Mouse (Mus musculus): ENCODE data around the gene Sdhaf2. TPM values are rescaled to one million over a fixed set of nuclear protein-coding genes. Genes with fewer than 3 reads are reported as not detected.
A peak's percentile ranks its signal among the peaks of the same experiment; 100 is the strongest.

Gene Sdhaf2
- total and polyA plus RNA-seq, 3 experiments: 68.5 to 74.6 TPM; not detected in 1

DNA sequence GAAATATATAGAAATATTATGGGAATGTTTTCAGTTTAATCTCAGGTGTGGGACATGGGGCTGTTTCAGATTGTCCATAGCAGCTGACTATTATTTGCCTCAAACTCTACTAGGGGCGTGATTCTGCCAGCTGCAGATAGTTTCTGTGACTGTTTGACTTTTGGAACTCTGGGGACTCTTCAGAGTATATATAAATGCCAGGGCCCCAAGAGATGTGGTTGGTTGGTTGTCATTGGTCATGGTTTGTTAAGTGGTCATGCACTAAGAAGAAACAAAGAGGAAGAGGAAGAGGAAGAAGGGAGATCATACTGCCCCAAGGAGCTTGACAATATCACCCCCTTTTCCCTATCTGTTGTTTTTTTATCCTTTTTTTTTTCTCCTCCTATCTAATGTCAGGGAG is 4.0 kb downstream of the Sdhaf2 start:
- no peak overlapping the region for H3K4me3 ChIP-seq (ENCODE audit: control insufficient read depth in 1 of 2, insufficient read depth in 1 of 2, low read depth in 2 of 2, low read length in 2 of 2)
- H3K27ac ChIP-seq (ENCODE audit: control insufficient read depth, low read depth, low read length): no peak overlapping the region
- H3K36me3 ChIP-seq (ENCODE audit: control insufficient read depth in 1 of 2, insufficient read depth in 2 of 2, low read length in 2 of 2): peaks cover 19 to 36% of the 10 kb centered on the region in 2 experiments
- H3K79me2 ChIP-seq (ENCODE audit: control insufficient read depth, insufficient read depth, low read length, poor library complexity): peaks cover 47% of the 10 kb centered on the region
- no peak for DNase-seq (ENCODE audit: low read depth, low spot score)
- no peaks in the 10 kb centered on the region for H3K9me3 ChIP-seq (replicated peaks; ENCODE audit: insufficient read depth, low read length)
- H3K4me1 ChIP-seq (ENCODE audit: control insufficient read depth in 1 of 2, insufficient read depth in 2 of 2, low read length in 2 of 2): peaks cover 19 to 23% of the 10 kb centered on the region in 2 experiments
- TF ChIP-seq ZNF384 (IDR thresholded peaks at IDR 0.05; ENCODE audit: low read depth, low read length): 0 out of 2 replicates have a peak, but pooled peaks have one; percentile 41
- TF ChIP-seq TBP (IDR thresholded peaks at IDR 0.05; ENCODE audit: low read depth, low read length): no peak
- no peak overlapping the region for H3K9ac ChIP-seq (ENCODE audit: control insufficient read depth, low read depth, low read length, poor library complexity, severe bottlenecking)
- no peaks in the 10 kb centered on the region for H3K27me3 ChIP-seq (ENCODE audit: control insufficient read depth in 1 of 2, insufficient read depth in 2 of 2, low read length in 2 of 2)

DNA sequence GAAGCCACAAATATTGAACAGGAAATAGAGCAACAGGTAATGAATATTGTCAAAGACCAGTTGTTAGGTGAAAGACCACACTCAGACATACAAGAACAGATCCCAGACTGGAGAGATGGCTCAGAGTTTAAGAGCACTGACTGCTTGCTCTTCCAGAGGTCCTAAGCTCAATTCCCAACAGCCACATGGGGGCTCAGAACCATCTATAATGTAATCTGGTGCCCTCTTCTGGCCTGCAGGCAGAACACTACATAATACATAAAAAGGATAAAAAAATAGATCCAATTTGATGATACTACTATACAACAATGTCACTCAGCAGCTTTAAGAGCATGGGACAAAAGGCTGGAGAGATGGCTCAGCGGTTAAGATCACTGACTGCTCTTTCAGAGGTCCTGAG is 5.6 kb downstream of the Sdhaf2 start:
- Histone ChIP-seq H3K36me3 (ENCODE audit: control insufficient read depth in 1 of 2, insufficient read depth in 2 of 2, low read length in 2 of 2) (peaks cover 25 to 27% of the 10 kb centered on the region in 2 experiments), H3K27me3 (ENCODE audit: control insufficient read depth in 1 of 2, insufficient read depth in 2 of 2, low read length in 2 of 2) (no peaks in the 10 kb centered on the region), H3K4me3 (ENCODE audit: control insufficient read depth in 1 of 2, insufficient read depth in 1 of 2, low read depth in 2 of 2, low read length in 2 of 2) (no peak overlapping the region), H3K9me3 (replicated peaks; ENCODE audit: insufficient read depth, low read length) (no peaks in the 10 kb centered on the region), H3K27ac (ENCODE audit: control insufficient read depth, low read depth, low read length) (no peak overlapping the region), H3K9ac (ENCODE audit: control insufficient read depth, low read depth, low read length, poor library complexity, severe bottlenecking) (no peak overlapping the region), H3K79me2 (ENCODE audit: control insufficient read depth, insufficient read depth, low read length, poor library complexity) (peaks cover 34% of the 10 kb centered on the region), H3K4me1 (ENCODE audit: control insufficient read depth in 1 of 2, insufficient read depth in 2 of 2, low read length in 2 of 2) (peaks cover 15% of the 10 kb centered on the region in 2 experiments)
- peak; percentile 40 to 82 (median 62) for TF ChIP-seq CTCF (IDR thresholded peaks at IDR 0.05 in 2 of 3, conservative IDR thresholded peaks at IDR 0.05 in 1 of 3; ENCODE audit: control insufficient read depth in 1 of 3, insufficient read depth in 1 of 3, low read depth in 2 of 3, low read length in 3 of 3, poor library complexity in 1 of 3, severe bottlenecking in 1 of 3)
- no peak for TF ChIP-seq MAFK (IDR thresholded peaks at IDR 0.05; ENCODE audit: borderline replicate concordance, low read depth, low read length)
- peak; percentile 73; the same call in 1 of the 2 replicates for TF ChIP-seq MYC (IDR thresholded peaks at IDR 0.05; ENCODE audit: low read depth, low read length)
- peak; percentile 64 for TF ChIP-seq ZNF384 (IDR thresholded peaks at IDR 0.05; ENCODE audit: low read depth, low read length)
- TF ChIP-seq SMC3 (IDR thresholded peaks at IDR 0.05; ENCODE audit: low read depth, low read length): peak; percentile 27
- DNase-seq (ENCODE audit: low read depth, low spot score): peak; percentile 68

DNA sequence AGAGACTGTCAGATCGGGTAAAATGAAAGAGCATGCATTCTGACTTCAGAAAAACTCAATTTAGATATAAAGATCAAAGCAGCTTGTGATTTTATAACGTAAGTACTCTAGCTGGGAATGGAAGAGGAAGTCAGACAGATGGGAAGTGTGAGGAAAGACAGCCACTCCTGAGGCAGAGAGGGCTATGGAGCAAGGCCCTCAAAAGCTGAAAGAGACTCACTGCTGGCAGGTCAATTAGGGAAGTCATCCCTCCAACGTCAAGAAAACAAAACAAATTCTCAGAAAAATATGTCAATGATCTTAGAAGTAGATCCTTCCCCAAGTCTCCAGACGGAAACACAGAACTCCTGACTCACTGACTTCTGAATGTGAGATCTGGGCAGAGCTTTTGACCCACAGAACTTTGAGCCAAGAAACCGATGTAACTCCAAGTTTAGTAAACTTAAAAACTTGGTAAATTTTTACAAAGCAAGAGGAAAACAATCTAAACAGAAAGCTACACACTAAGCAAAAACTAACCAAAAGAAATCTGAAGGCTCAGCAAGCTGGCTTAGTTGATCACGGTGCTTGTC is 15.1 kb downstream of the Sdhaf2 start:
- no peaks in the 10 kb centered on the region for H3K27me3 ChIP-seq (ENCODE audit: control insufficient read depth in 1 of 2, insufficient read depth in 2 of 2, low read length in 2 of 2)
- no peak overlapping the region for H3K27ac ChIP-seq (ENCODE audit: control insufficient read depth, low read depth, low read length)
- no peaks in the 10 kb centered on the region for H3K4me1 ChIP-seq (ENCODE audit: control insufficient read depth in 1 of 2, insufficient read depth in 2 of 2, low read length in 2 of 2)
- peaks cover 0 to 48% of the 10 kb centered on the region in 2 experiments; a peak in 3 of 4 replicates for H3K36me3 ChIP-seq (ENCODE audit: control insufficient read depth in 1 of 2, insufficient read depth in 2 of 2, low read length in 2 of 2)
- no peak overlapping the region for H3K4me3 ChIP-seq (ENCODE audit: control insufficient read depth in 1 of 2, insufficient read depth in 1 of 2, low read depth in 2 of 2, low read length in 2 of 2)
- no peaks in the 10 kb centered on the region for H3K9me3 ChIP-seq (replicated peaks; ENCODE audit: insufficient read depth, low read length)
- no peak for TF ChIP-seq ZMIZ1 (IDR thresholded peaks at IDR 0.05; ENCODE audit: low read depth, low read length)
- no peak for TF ChIP-seq CTCF (IDR thresholded peaks at IDR 0.05 in 2 of 3, conservative IDR thresholded peaks at IDR 0.05 in 1 of 3; ENCODE audit: control insufficient read depth in 1 of 3, insufficient read depth in 1 of 3, low read depth in 2 of 3, low read length in 3 of 3, poor library complexity in 1 of 3, severe bottlenecking in 1 of 3)
- no peak for TF ChIP-seq MXI1 (IDR thresholded peaks at IDR 0.05; ENCODE audit: low read depth, low read length)
- TF ChIP-seq TBP (IDR thresholded peaks at IDR 0.05; ENCODE audit: low read depth, low read length): no peak
- H3K79me2 ChIP-seq (ENCODE audit: control insufficient read depth, insufficient read depth, low read length, poor library complexity): 0 out of 2 replicates have a peak, but pooled peaks cover 2% of the 10 kb centered on the region
- no peak for DNase-seq (ENCODE audit: low read depth, low spot score)
- no peak overlapping the region for H3K9ac ChIP-seq (ENCODE audit: control insufficient read depth, low read depth, low read length, poor library complexity, severe bottlenecking)

Data from MEL (cell line).